Mouse (Mus musculus): Measurements from ENCODE around the gene Ednrb.

The Ednrb gene

DNA sequence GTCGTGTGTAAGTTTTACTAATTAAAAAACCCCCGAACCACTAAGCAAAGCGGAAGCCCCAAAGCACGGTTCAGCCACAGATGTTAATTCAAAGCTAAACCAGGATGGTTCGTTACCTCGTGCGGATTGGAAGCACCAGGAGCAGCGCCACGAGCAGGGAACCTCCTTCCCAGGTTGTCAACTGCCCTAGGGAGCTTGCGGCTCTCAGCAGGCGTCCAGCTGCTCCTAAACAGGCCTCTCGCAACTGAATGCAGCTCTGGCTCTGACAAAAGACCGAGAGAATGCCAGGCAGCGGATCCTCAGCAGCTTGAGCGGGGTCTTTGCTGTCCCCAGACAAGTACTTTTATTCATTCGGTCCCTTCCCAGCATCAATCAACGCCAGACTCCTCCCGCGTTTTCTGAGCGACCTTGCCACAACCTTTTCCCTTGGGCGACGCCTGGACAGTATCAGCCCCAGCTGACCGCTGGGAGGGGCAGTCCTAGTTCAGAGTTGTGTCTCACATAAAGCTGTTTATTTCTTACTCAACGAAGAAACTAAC is at the start of gene Ednrb:
Gene Ednrb, minus strand, starts transcription at position 392 of the 539 bp plus-strand sequence.
- peak; percentile 28 for DNase-seq

DNA sequence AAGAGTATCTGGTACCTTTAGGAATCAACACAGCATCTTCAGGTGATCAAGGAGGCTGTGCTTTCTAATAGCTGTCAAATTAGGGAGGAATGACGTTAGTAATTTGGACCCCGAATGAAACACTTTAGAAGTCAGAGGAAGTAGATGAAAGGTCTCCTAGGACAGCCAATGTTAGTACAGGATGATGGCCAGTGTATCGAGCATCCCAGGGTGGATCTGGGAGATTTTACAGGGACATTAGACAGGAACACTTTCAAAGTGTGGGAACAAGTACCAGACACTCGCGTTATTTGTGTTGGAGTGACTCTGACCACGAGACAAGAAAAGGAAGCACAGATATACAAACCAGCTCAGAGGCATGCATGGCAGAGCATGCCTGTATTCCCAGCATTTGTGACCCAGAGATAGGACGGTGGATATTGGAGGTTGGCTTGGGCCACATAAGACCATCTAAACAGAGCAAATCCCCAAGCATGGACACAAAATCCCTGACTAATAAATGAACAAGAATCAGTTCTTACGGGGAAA is 48.3 kb upstream of the Ednrb start:
- no peak for DNase-seq

DNA sequence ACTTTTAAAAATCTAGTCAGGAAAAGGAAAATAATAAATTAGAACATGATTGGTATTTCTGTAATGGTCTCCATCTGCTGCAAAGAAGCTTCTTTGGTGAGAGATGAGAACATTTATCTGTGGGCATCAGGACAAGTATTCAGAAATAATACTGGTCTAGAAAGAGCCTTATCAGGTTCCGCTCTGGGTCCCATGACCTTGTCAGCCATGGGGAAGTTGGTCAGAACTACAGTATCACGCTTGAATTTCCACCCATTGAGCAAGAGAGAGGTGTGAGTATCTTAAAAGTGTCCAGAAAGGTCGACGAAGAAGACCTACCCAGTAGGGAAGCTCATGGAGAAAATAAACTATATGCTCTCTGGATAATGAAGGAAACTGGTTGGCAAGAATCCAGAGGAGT is 46.6 kb upstream of the Ednrb start:
- no peak for DNase-seq

DNA sequence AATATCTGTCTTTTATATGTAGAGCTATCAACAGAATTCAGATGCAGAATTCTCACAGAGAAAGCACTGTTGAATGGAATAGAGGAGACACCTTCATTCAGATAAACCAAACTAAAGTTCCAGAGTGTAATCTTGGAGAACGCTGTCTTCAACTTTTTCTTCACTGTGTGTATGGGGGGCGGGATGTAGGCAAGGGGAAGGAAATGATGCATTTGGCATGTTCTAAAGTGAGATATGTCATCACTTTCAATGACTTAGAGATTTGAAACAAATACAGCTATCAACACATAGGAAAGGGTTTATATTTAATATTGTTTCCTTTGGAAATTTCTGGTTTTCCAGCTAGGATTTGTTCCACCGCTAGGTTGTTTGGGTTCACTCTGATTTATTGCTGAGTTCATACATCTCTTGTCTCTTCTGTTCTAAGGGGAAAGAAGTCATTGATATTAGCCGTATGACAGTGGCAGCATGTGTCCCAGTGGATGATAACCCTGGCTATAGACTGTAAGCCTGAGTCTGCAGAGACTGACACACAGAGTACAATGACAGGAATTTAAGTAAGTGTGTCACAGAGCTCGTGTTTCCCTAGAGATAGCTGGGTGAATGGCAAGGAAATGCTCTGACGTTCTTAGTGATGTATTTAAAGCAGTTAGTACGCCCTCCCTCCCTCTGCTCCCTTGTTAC is 40.8 kb upstream of the Ednrb start:
- no peak for DNase-seq

DNA sequence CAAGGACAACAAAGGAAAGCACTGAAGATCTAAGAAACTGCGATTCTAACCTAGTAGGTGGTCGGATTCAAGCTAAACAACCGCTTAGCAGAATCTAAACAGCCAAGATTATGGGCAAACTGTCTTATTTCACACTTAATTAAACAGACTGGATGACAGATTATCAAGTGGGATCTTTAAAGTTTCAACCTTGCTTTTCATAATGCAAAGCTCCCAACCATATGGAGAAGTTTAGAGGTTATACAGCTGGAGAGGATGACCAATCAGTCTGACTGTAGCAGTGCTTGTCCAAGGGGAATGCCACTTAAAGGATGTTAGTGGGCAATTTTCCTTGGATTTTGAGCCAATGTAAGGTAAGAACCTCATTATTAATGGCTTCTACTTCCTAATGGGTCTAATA is 38.7 kb upstream of the Ednrb start:
- DNase-seq = no peak

DNA sequence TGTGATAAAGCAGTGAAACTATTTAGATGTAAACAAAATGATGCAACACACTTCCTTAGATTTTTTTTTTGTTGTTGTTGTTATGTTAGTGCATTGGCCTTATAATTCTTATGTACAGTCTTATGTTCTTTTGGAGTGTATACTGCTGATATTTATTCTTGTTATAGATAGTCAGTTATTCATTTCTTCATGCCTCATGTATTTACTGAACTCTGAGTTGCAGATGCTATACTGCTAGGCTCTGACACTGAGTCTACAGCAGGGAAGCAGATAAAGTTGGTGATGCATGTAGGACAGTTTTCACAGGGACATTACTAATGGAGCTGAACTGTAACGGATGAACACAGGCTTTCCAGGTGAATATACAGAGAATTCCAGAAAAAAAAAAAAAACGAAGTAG is 32.9 kb upstream of the Ednrb start:
- no peak for DNase-seq

DNA sequence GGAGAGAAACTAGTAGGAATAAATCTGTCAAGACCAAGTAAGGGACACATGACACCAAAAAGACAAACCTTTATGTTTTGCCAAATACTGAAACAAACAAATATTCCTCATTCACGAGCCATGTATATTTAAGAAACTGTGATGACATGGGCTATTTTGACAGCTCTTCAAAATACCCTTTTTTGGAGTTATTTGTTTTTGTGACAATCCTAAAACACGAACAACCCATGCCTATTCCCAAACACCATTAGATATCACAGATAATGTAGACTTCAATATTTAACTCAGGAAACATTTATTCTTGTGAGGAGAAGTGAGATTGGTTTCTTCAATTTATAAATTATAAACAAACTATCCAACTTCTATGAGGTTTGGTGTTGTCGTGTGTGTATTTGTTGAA is 32.4 kb upstream of the Ednrb start:
- DNase-seq = no peak

DNA sequence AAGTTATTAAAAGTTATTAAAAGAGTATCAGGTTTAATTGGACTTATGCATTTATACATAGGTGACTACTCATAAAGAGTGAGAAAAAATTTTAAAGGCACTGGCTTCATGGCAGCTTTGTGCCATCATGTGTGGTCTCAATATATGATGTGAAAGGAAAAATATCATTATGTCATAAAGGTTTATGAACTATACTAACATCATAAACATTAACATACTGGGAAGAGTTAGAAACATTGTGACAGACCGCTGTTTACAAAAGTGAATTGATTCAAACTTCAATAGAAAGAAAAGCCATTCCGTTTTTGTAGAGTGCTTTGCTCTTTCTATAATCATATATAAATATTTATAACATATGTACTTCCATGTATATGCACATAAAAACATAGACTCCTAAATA is 22.4 kb upstream of the Ednrb start:
- DNase-seq = no peak

DNA sequence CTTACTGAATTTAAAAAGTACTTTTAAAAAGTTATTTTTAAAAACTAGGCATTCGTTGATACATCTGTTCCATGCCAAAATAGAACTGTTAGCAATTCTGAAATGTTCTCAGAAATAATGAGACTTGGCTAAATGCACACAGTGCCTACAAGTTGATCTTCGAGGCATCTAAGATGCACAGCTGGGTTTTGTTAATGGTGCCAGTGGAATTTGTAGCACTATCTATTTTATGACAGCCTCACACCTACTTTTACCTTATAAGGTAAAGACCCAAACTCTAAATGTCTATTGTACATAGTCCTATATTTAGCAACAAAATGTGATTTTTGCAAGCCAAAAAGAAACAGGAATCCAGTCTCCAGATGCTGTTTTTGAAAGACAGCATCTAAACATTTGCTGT is 21.0 kb upstream of the Ednrb start:
- no peak for DNase-seq

DNA sequence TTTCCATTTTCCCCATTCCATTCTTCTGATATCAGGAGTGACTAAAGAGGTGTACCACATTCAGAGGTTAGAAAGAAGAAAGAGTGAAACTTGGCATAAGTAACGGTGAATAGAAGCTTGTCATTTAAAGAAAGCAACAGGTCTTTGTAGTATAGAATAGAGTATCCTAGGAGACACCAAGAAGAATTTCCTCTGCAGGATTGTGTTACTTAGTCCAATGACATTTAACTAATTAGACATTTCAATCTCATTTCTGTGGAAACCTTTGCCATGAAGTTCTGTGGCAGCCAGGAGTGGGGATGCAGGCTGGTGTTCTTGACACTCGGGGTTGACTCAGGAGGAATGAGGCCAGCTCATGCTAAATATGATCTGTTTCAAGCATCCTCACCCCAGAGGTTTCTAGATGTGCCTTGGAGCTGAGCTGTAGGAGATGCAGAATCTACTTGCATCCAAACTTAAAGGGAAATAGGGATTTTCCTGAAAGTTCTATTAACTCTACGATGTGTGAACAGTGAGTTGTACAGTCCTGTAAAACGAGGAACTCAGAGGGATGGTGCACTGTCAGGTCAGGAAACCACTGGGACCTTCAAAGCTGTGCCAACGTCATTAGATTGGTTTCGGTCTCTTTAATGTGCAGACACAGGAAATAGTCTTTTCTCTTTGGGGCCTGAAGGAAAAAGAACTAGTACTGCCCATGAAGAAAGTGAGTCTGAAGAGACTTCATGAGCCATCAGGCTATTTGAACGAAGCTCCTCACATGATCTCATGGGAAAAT is 6.1 kb upstream of the Ednrb start:
- no peak for DNase-seq

DNA sequence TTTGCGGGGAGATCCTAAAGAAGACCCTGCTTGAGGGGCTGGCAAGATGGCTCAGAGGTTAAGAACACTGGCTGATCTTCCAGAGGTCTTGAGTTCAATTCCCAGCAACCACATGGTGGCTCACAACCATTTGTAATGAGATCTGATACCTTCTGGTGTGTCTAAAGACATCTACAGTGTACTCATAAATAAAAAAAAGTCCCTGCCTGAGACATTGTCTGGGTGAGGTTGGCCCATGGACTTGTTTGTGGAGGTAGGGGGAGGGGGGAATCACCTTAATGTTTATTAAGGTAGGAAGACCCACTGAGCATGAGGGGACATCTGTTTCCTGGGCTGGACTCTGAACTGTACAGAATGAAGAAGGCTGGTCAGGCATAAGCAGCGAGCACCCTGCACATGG is 1.5 kb upstream of the Ednrb start:
- DNase-seq = no peak

DNA sequence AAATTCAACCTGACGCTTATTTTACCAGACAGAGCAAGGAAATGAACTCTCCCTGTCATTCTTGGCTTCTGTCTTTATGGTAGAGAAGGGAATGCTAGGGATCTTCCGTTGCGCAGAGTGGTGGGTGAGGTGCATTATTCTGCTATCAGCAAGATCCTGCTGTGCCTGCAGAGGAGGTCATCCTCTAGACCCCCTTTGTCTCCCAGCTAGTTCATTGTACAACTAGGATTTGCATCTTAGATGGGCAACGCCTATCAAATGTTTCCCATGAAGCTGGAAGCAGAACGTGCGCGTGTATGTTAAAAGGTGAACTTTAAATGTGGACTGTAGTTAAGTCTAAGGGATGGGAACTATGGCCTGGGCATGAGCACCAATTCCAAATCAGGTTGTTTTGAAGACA is 742 bp upstream of the Ednrb start:
- DNase-seq = no peak

DNA sequence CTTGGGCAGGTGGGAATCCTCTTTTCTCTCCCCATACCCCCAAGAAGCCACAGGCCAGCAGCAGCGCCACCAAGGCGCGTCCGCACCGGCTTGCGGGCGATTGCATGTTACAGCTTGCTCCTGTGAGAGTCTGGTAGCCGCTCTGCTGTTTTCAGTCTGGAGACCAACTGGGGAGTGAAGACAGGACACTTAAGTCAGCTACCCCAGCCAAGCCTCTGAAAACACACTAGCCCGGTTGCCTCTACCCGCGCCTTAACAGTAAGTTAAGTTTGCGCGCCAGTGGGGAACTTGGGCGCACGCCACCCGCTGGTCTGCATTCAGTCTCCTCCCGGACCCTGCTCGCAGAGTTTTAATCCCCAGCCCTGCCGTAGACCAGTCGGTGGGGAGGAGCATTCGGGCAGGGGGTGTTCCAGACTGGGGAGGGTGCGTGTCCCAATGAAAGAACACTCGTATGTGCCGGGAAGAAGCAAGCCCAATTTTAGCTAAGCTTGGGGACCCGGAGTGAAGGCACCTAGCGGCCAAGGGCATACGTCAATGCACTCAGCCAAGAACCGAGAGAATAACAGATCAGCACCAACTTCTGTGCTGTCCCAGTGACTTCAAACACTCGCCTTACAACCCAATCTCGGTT is 716 bp downstream of the Ednrb start:
- peak; percentile 33 for DNase-seq

DNA sequence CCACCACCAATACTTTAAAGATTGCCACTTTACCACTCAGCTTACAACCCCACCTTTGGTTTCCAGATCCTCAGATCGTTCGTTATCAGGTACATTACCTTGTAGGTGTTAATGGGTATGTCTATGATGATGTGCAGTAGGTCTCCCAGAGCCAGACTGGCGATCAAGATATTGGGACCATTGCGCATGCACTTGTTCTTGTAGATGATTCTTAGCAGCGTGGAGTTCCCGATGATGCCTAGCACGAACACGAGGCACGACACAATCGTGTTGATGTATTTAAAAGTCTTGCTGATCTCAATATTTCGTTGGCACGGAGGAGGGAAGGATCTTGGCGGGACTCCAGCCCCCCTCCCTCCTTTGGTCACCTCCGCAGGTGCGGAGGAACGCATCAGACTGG is 1.3 kb downstream of the Ednrb start:
- DNase-seq = no peak

DNA sequence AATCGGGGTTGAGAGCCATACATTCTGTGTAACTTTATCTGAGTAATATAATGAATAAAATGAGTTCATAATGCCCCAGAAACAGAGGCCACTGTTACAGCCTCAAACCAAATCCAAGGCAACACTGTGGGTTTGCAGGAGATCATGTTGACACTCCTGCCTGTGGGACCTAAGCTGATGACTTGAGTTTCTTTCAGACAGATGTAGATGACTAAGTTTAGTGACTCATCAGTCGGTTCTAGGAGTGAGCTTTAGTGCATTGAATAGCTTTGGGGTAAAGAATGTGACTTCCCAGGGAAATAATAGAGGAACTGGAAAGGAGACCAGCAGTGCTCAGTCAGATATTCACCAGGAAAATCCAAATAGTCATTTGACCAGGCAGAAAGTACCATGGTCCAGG is 3.8 kb downstream of the Ednrb start:
- DNase-seq = no peak

DNA sequence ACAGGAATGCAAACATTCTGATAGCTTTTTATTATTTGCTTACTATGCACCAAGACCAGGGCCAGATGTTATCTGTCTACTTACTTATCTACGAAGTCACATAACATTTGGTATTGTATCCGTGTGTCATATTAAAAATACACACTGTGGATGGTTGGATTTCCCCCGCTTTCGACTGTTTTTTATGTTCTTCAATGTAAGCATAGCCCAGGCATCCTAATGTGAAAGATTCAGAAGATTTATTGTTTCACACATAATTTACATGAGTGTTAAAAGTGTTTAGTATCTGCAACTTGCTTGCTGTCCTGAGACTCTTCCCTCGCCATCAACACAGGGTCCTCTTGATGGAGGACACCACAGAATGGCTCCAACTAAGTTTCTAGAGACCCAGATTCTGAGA is 5.3 kb downstream of the Ednrb start:
- no peak for DNase-seq

DNA sequence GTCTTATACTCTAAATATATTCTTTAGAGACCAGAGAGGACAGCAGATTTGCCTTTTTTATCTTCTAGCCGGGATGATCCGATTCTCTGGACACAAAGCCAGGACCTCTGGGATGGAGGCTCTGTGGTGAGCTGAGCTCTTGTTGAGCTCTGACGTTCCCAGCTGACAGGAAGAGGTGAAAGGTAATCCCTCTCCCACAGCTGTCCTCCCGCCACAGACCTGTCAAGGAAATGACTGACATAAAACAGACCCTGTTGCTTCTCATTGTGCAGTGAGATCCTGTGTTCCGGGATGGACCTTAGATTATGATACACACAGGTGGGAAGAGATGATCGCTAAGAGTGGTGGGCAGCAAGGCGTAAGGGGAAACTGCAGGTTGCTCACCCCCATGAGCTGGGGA is 9.6 kb downstream of the Ednrb start:
- no peak for DNase-seq

DNA sequence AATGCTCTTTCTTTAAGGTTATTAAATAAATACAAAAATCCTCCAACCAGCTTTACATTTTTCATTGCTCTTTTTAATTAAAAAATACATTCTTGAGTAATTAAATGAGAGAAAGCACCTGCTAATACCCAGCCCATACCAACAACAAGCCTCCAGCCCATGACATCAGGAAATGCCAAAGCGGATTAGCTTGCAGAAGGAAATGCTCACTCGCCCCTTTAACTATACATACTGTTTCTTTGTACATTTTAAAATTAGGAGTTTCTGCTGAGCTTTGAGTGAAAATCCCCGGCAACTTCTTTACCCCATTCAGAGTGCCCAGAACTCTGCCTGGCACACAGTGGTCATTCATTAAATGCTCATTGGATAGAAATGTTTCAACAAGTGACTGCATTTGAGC is 10.1 kb downstream of the Ednrb start:
- DNase-seq = no peak

DNA sequence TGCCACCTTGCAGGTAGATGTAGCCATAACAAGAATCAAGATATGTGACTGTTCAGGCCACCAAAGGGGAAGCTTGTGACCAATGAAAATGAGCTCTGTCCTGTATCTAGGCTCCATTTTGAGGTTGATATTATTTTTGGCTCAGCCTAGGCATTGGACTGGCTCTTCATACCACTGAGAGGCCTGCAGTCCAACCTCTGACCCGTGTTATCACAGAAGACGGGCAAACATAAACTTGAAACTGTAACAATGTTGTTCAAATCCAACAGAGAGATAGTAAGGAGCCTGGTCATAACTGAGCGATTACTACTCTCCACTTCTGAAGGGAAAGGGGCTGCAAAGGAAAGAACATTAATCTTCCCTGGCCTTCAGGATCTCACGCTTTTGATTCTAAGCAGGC is 11.7 kb downstream of the Ednrb start:
- no peak for DNase-seq

DNA sequence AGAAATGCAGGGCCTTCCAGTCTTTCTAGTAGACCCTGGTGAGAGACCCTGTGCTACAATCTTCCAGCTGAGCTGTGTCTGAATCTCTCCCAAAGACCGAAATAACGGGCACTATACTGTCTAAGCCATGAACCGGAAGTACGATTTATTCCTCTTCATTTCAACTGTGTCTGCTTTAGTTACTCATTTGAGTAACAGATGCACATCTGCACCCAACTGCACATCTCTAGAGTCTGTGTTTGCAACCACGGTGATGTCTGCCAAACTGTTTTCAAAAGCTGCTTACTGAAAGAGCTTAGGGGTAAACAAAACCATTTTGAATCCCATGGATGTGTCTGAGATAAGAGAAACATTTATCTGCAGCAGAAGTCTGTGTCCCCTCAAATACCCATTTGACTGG is 13.2 kb downstream of the Ednrb start:
- DNase-seq = no peak

DNA sequence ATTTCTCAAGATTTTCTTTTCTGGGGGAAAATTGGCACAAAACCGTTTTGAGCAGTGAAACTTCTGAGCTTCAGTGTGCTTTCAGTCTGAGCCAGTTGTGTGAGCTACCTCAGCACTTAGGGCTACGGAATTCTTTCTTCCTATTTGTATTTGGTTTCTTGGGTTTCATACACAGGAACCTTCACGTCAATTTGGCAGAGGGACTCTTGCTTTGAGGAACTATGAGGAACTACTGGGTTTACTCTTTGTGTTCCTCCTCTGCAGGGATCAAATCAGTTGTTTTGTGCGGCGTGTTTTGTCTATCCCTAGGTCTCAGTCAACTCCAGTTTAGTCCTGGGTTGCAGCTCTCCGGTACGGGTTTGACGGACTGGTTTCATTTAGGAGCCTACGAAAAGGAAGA is 17.9 kb downstream of the Ednrb start:
- DNase-seq = no peak

DNA sequence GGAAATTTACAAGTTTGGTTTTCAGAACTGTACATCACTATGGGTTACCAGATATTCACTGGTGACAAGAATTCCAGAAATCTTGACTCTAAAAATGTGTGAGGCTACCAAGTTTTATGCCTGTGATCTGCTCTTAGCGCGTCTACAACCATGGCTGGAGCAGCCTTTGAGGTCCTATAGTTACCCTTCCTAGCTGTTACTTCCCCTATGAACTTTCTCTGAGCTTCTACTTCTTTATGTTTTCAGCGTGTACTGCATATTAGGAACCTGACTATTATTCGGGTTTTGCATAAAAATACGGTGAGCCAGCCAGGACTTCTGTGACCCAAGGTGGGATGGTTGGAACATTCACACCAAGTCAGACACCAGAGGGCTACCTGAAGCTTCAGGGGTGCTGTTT is 18.3 kb downstream of the Ednrb start:
- DNase-seq = no peak

DNA sequence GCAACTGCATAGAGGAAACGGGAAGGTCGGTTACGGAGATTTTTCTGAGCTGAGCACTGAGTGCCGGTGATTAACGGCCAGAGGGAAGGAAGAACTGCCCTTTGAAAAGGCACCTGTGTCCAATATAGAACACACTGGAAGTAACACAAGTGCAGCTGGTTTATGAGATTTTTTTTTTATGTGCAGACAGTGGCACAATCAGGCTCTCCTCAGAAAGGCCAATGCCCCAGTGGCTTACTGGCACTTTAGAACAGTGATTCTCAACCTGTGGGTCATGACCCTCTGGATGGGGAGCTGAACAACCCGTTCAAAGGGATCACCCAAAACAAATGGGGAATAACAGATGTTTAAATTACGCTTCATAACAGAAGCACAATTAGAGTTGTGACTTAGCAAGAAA is 20.7 kb downstream of the Ednrb start:
- no peak for DNase-seq

DNA sequence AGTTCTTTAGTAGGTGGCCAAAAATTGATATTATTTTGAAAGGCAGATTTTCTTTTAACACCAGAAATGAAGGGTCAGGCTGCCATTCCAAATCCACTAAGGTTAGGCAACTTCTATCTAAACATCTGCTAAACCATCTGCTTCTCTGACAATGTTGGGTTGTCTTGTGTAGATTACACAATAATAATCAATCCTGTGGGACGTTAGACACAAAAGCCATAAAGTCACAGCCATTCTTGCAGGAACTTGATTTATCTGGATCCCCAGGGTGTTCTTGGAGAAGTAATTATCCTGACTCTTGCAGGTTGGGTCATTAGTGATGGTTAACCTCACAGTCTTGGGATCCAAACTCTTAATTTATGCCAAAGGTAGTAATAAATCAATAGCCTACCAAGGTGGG is 21.6 kb downstream of the Ednrb start:
- DNase-seq = no peak

All from lung, postnatal 36 days (tissue).